Mouse (Mus musculus) lung, adult 2 months (tissue): ENCODE data around the gene Gm20388.
A peak's percentile ranks its signal among the peaks of the same experiment; 100 is the strongest.

ENCODE experiments used
- CTCF ChIP-seq: fragments of 200-500 bp; IDR thresholded peaks from 2 replicates; pipeline ENCODE4 v1.5.1; 2011; ENCODE audit warnings: mild to moderate bottlenecking, low read length, control low read depth; ENCODE audit not compliant: insufficient read depth
- POLR2A ChIP-seq: fragments of 200-500 bp; IDR thresholded peaks from 2 replicates; pipeline ENCODE4 v1.6.1; 2011; ENCODE audit warnings: low read depth, mild to moderate bottlenecking, control low read depth, low read length, borderline replicate concordance; ENCODE audit errors: extremely low read depth

GRCm38 (mm10) chr8:122719500-122720065, 2808.9 kb downstream of the Gm20388 start:
- TF ChIP-seq CTCF (peak; percentile 24; the same call in 1 of the 2 replicates), POLR2A (no peak)
